Mouse (Mus musculus): ENCODE results near the gene Nrd1.

DNA sequence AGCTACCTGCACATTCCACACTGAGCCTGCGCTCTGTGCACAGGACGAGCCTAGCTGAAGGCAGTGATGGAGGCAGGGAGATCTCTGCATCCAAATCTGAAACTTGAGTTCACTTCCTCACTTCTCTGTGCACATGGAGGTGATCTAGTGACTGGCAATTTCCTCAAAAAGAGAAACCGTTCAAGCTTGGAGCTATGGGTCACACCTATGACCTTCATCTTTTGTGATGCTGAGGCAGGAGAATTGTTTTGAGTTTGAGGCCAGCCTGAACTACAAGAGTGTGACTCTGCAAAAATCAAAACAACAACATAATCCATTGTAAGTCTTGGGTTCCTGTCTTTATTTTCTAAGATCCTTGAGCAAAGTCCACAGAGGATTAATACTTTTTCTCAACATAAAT is 72.8 kb downstream of the Nrd1 start:
- no peak for TF ChIP-seq POLR2A (IDR thresholded peaks at IDR 0.05; ENCODE audit: borderline replicate concordance, insufficient read depth, low read length)
- no peak for TF ChIP-seq CTCF (IDR thresholded peaks at IDR 0.05; ENCODE audit: borderline replicate concordance, insufficient read depth, low read depth, low read length)
